Mouse (Mus musculus) CD4-positive, CD25-positive, alpha-beta regulatory T cell, adult 2 months (primary cell): ENCODE measurements around the gene Nlrp1b.

ENCODE experiments used
- DNase-seq: peaks from one replicate; pipeline ENCODE4 v3.0.0-alpha.2; 2012; ENCODE audit warnings: low read depth, low spot score

Gene Nlrp1b

GRCm38 (mm10) chr11:71230684-71231480 lies at the start of gene Nlrp1b:
TSS of gene Nlrp1b (minus strand) at chr11:71230733.
- DNase-seq: peak; percentile 20

- DNase-seq: no peak
Observed at GRCm38 (mm10) chr11:71261036-71261435, 30.5 kb upstream of the Nlrp1b start.

- no peak for DNase-seq
Observed at GRCm38 (mm10) chr11:71251333-71251732, 20.8 kb upstream of the Nlrp1b start.

GRCm38 (mm10) chr11:71224614-71225013 lies 5.9 kb downstream of the Nlrp1b start:
- peak; percentile 13 for DNase-seq

GRCm38 (mm10) chr11:71202703-71203102 lies 27.8 kb downstream of the Nlrp1b start:
- DNase-seq: peak; percentile 60

- no peak for DNase-seq
Observed at GRCm38 (mm10) chr11:71199349-71199748, 31.2 kb downstream of the Nlrp1b start.

GRCm38 (mm10) chr11:71169633-71170032 lies 60.9 kb downstream of the Nlrp1b start:
- no peak for DNase-seq

- no peak for DNase-seq
Observed at GRCm38 (mm10) chr11:71164139-71164538, 66.4 kb downstream of the Nlrp1b start.

- no peak for DNase-seq
Observed at GRCm38 (mm10) chr11:71159439-71160136, 70.9 kb downstream of the Nlrp1b start.

- no peak for DNase-seq
Observed at GRCm38 (mm10) chr11:71155272-71155671, 75.3 kb downstream of the Nlrp1b start.

- peak; percentile 25 for DNase-seq
Observed at GRCm38 (mm10) chr11:71144661-71145060, 85.9 kb downstream of the Nlrp1b start, which contains the start of gene Nlrp1a. TSS of gene Nlrp1a (minus strand) at chr11:71144704.

- DNase-seq: no peak
Observed at GRCm38 (mm10) chr11:71142031-71142430, 88.5 kb downstream of the Nlrp1b start.

GRCm38 (mm10) chr11:71107128-71107527 lies 123.4 kb downstream of the Nlrp1b start:
- DNase-seq: no peak

GRCm38 (mm10) chr11:71106261-71107021 lies 124.1 kb downstream of the Nlrp1b start:
- no peak for DNase-seq

- no peak for DNase-seq
Observed at GRCm38 (mm10) chr11:71103931-71104330, 126.6 kb downstream of the Nlrp1b start.
